Mouse (Mus musculus): ENCODE data around the gene Ovol1.

Gene Ovol1

DNA sequence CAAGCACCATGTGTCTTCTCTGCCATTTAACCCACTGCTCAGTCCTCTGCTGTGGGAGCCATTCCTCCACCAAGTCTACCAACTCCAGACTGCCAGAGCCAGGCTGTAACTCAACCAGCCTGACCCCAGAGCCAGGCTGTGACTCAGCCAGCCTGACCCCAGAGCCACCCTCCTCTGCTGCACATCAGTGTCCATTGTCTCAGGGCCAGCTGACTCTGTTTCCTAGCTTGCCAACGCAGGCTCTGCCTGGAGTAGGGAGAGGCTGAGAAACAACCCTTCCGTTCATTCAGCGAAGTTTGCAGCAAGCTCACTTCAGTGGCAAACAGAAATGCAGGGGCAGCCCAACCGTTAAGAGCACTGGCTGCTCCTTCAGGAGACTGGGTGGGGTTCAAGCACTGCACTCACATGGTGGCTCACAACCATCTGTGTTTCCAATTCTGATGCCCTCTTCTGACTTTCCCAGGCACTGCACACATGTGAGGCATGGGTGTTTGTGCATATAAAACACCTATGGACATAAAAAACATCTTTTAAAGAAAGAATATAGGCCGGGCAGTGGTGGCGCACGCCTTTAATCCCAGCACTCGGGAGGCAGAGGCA, 43.4 kb downstream of the Ovol1 start:
- no peak for DNase-seq

DNA sequence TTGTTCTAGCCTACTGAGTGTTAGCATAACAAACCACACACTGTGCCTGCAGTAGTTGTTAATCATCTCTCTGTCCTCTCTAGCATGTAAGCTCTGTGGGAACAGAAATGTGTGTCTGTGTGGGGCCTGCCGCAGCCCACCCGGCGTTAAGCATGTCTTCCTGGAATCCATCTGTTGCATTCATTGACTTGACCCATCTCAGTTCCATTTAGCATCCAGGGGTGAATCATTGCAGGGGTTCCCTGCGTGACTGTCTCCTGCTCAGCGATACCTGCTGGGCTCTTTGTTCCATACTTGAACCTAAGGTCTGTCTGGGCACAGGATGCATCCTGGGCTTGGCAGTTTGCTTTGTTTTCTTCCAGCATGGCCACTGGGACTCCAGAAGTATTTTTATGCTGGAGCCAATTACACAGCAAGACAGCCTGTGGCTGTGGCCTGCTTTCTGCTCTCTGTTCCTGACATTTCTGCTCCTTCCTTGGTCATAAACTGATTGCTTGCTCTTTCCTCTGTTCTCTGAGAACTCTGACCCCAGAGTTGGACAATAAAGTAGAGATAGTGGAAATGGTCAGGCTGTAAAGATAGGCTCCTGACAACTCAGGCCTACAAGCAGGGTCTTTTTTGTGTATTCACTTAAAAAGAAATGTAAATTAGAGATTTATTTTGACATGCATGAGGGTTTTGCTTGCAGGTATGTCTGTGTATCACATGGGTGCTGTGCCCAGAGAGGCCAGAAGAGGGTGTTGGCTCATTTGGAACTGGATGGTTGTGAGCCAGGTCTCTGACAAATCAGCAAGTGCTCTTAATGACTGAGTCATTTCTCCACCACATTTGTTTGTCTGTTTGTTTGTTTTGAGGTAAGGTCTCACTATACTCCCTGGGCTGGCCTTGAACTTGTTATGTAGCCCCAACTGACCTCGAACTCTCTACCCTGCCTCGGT, 44.3 kb downstream of the Ovol1 start:
- no peak for DNase-seq

DNA sequence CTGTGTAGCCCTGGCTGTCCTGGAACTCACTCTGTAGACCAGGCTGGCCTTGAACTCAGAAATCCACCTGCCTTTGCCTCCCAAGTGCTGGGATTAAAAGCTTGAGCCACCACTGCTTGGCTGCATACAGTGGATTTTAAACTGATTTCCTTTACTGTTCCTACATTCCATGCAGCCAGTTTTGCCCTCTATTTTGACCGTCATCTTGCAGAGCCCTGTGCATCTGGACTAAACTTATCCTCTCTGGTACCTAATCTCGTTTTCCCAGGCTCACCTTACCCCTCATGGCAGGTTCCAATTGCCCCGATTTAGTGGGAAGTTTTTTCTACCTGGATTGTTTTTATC, 47.5 kb downstream of the Ovol1 start:
- DNase-seq: no peak

DNA sequence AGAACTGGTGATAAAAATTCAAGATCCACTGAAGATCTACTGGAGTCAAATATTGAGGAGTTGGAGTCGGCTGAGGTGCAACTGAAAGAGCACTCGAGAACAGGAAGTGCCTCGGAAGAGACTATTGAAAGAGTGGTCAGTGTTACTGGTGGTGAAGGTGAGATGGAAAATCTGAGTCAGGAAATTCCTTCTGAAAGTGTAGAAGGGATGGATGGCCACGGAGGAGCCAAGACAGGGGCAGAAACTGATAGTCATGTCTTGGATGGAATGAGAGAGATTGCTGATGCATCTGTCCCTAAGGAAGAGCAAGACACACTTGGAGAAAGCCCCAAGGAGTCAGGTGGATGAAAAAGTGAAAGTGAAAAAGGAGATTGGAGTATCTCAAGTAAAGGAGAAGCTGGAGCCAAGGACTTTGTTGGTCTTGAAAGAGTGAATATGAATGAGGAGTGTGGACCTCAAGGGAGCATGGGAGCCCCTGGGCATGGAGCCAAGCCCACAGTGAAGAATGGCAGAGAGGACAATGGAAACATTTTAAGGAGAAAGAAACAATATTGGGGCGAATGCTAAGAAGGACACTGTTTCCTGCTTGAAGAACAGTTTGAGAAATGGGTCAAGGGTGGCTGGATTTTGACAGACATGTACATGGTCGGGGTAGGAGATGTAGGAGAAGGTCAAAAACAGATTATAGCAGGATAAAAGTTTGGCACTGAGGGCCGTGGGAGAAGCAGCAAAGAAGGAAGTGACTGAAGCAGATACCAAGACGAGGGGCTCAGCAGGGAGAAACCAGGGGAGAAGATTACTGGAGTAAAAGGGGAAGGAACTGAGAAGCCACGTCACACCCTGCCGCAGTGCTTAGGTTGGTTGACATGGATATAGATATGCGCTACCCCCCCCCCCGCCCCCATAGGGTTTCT, 48.1 kb downstream of the Ovol1 start:
- no peak for DNase-seq

DNA sequence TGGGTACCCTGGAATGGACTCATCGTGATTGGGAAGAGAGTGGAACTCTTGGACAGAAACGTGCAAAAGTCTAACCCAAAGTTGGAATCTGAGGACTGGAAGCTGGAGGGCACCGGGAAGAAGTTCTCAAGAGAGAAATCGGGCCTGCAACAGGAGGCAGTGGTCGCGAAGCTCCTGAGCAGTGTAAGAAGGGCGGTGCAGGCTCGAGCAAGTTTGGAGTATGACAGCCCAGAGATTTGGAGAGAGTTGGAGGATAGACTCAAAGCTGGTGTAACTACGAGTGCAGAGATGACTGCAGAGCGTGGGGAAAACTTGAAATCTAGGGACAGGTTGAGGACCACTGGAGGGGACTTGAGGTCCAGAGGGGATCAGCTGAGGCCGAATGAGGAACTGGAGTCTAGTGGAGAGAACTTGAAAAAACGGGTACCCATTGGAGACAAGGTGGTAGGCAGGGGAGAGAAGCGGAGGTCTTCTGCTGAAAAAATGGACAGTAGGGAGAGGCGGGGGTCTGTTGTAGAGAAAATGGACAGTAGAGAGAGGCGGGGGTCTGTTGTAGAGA, 49.3 kb downstream of the Ovol1 start:
- DNase-seq: no peak

DNA sequence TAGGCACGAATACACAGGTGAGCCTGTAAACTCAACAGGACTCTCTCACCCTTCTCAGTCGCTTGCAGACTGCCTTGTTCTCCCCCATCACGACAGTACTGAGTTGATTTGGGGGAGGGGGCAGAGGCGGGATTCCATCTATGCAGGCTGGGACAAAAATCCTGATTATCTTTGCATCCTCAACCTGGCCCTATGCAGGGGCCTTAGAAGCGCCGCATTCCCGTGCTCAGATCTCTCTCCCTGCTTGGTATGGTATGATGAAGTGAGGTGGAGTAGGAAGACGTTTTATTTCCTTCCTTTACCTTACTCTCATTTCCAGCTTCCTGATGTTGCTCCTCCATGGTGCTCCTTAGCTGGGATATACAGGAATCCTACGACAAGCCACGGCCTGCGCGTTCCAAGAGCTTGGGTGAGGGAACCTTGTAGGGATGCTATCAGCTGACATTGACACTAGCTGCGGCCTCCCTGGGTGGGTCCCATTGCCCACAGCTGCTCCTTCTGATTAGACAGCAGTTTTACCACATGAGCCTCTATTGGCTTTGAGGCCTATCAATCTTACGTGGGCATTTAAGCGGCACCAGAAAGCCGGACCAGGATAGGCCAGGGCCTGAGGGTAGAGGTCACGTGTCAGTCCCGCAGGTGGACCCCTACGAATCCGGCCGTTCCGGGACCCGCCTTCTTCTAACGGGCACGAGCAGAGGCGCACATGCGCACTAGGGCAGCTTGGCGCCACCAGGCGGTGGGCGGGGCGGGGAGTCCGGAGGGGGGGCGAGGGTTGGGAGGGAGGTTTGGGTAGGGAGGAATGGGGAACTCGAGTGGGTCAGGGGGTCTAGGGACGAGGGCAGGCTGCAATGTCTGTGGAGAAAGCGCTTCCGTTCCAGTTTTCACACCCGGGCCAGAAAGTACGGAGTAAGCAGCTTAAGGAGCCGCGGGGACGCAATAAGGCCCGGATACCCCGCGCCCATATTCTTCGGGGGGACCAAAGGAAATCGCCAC, 50.1 kb downstream of the Ovol1 start, which contains the start of gene Snx32:
Gene Snx32 (minus strand): TSS at position 508 of the 996 bp plus-strand sequence.
- peak; percentile 96 for DNase-seq

DNA sequence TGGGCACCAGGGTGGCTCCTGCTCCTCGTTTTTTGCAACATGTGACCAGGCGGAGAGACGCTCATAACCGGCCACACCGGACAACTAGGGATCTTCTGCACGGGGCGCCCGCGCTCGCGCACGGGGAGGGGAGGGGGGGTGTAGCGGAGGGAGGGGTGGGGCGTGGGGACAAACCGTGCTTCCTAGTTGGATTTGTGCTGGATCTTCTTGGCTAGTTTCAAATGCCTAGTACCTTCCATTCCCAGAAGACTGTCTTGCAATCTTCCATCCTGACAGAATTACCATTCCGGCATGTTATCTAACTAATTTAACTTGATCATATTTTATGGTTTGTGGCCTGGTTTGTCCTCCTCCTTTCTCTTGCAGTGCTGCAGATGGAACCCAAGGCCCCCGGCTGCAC, 56.8 kb downstream of the Ovol1 start, which contains the start of gene 1700020D05Rik:
Gene 1700020D05Rik (minus strand): TSS at position 101 of the 400 bp plus-strand sequence.
- DNase-seq: no peak

DNA sequence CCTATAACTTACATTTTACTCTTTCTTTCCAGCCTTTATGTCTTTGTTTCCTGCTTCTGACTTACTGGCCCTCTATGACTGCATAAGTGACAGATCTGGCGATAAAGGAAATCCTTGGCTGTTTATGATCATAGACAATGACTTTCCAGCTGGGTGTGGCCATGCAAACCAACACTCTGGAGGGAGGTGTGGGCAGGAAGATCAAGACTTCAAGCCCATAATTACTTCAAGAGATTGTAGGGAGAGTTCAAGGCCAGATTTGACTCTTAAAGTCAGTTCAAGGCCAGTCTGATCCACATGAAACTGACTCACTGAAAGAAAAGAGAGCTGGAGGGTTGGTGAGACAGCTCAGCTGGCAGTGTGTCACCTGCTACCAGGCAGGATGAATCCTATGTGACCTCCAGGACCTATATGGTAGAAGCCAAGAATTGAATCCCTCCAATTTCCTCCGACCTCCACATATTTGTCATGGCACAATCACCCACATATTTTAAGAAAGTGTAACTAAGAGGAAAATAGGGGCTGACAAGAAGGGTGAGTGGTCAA, 60.0 kb downstream of the Ovol1 start:
- no peak for DNase-seq
